Mouse (Mus musculus) gastrocnemius, postnatal 14 days (tissue): ENCODE measurements around the gene Srsf7. TPM values are rescaled to one million over a fixed set of nuclear protein-coding genes. Genes with fewer than 3 reads are reported as not detected.
"Not testable (repeated sequence)": the region's sequence is repeated elsewhere in the genome, so short reads cannot be mapped to it uniquely, and the experiment has no call there.

Source experiments
- DNase-seq: peaks from one replicate; pipeline ENCODE4 v3.0.0; 2021; ENCODE audit warnings: mixed read lengths
- intact Hi-C: fragments of 180-260 bp; cut with DNase I; formaldehyde crosslinking; loops from one replicate; pipeline ENCODE4 v1.15.1; 2025; ENCODE audit warnings: low total_unique reads
- long read RNA-seq, 2 experiments: library from polyadenylated mRNA; stranded (forward); transcript quantifications; one replicate each; pipeline ENCODE4 v2.0.0; 2021
- total RNA-seq, 2 experiments: library from RNA; stranded (reverse); gene quantifications; 2 replicates each; pipeline ENCODE4 v1.2.3; 2021

Srsf7 gene
- 10 to 100 TPM; 25.3 to 34.0 TPM for total RNA-seq
- long read RNA-seq, experiment 1, transcript Srsf7-208 (8 exons, 1,040 nt) = major isoform, 8 of 22 reads
- long read RNA-seq, experiment 1, transcript Srsf7-201 (8 exons, 2,288 nt) = minor isoform, 5 of 22 reads
- long read RNA-seq, experiment 1, partial matches to known transcripts = 0 of 22 reads
- long read RNA-seq, experiment 1, other reads (novel, unspliced or antisense) = 6 of 22 reads
- long read RNA-seq, experiment 2, transcript Srsf7-208 (8 exons, 1,040 nt) = major isoform, 7 of 17 reads
- long read RNA-seq, experiment 2, partial matches to known transcripts = 0 of 17 reads
- long read RNA-seq, experiment 2, other reads (novel, unspliced or antisense) = 4 of 17 reads

DNA sequence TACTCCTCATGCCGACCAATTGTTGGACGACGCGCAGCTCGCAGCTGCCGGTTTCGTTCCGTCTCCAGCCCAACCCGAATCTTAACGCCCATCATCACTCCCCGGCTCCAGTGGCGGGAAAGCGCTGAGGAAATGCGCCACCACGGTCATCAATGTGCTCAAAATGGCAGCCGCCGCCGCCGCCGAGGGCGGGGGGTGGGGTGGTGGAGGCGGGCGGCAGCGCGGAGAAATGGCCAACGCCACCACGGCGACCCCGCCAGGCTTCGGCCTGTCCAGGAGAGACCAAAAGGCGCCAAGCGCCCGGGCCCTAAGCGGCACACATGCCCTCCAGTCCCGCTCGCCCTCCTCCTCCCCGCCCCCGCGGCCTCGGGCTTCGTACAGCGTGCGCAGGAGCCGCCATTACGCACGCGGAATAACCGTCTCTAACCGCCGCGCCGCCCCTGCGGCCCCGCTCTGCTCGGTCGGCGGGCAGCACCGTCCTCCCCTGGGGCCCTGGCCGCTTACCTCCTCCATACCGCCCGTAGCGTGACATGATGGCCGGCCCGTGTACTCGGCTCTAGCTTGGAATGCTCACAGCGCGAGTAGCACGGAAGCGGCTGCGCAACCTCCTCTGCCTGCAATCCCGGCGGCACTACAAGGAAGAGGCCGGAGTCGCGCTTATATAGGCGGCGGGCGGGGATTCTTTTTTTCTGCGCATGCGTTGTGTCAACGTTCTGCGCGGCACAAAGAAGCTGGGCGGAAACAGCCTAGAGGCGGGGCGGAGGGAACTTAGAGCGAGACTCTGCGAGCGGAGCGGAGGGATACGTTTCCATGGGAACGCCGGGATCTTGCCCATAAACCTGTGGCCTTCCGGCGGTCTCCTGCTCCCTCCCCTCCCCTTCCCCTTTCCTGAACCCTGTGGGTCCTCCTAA lies at the start of gene Srsf7, which contains the start of gene Ttc39d:
Gene Srsf7, minus strand, starts transcription at position 637 of the 911 bp plus-strand sequence.
Gene Ttc39d, plus strand, starts transcription at position 790 of the 911 bp plus-strand sequence.
- intact Hi-C loops = no loop called here
- DNase-seq = peak; percentile 98

DNA sequence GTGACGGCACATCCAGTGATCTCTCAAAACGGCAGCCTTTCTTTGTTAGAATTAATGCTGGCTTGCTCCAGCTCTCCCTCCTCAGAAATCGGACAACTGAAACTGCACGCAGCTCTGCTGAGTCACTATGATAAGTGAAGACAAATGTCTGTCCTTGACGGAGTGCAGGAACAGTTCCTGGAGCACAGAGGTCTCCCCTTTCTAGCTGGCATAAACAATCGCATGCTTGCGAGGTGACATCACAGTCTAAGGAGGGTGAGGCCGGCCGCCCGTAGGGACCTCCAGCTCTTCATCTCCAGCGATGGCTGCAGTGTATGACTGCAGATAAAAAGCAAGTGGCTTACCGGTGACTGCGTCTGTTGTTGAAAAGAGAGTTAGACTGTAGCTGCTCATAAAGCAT lies 48.1 kb upstream of the Srsf7 start:
- DNase-seq = peak; percentile 69
- intact Hi-C loops = no loop called here

DNA sequence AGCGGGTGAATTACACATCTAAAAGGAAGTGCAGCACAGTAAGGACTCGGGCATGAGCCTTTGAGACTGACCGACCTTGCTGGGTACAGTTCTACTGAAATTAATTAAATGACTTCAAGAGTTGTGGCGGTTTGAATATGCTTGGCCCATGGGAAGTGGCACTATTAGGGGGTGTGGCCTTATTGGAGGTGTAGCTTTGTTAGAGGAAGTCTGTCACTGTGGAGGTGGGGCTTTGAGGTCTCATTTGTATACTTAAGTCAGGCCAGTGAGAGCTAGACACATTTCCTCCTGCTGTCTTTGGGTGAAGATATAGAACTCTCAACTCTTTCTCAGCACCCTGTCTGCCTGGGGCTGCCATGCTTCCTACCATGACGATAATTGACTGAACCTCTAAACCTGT lies 47.3 kb upstream of the Srsf7 start:
- intact Hi-C loops = no loop called here
- no peak for DNase-seq

DNA sequence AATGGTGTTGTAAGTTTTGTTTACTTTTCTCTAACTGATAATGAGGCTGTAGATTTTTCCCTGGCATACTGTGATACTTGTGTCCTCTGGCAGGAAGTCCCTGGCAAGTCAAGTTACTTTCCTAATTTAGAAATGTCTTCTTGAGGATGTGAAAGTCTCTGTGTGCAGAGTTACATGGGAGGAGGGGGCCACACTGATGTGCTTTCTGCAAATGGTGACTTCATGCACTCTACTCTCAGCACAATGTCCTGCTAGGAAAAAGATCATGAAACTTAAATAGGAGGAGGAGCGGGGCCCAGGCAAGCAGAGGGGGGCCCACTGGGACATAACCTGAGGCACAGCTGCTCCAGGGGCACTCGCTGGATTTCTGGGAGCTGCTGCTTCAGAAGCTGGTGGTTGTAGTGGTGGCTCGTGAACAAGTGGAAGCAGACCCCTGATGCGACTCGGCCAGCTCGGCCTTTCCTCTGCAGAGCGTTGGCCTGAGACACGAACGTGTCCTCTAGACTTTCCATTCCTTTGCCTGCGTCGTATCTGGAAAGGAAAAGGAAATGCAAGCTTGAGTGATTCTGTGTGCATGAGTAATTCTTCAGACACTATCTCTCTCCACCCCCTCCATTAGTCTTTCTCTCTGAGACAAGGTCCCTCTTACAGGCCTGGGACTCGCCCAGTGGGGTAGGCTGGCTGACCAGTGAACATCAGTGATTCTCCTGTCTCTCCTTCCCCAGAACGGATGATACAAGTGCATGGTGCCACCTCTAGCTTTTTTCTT lies 45.8 kb upstream of the Srsf7 start:
- intact Hi-C loops = no loop called here
- DNase-seq = no peak

DNA sequence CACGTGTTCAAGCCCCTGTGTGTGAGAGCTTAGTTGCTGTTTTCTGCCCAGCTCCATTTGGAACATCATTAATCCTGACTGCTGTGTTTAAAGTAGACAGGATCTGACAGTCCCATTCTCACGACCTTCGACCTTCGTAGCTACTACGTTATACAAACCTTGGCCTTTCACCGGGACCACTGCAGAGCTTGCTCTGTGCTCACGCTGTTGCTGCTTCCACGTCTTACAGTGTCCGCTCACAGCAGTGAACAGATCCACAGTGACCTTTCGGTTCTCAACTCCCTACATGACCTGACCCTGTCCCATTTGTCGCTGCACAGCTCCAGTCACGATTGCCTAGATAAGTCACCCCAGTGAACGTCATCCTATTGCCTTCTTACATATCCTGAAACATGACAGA lies 36.0 kb upstream of the Srsf7 start:
- intact Hi-C loops = no loop called here
- DNase-seq = no peak

DNA sequence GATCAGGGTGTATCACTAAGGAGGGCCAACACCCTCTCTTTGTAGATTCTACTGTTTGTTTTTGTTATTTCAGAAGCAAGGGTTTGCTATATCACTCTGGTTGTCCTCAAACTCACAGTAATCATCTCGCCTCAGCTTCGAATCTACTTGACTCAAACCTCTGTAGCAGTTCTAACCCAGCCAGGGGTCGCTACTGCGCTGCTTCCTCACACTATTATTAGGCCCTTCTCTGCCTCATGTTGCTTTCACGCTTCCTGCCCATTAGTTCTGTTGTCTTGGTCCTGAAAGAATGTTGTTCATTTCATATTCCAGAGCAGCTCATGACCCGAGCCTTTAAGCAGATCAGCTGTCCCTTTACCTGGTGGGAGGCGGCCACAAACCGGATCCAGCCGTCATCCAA lies 34.5 kb upstream of the Srsf7 start:
- no peak for DNase-seq
- intact Hi-C loops = no loop called here

DNA sequence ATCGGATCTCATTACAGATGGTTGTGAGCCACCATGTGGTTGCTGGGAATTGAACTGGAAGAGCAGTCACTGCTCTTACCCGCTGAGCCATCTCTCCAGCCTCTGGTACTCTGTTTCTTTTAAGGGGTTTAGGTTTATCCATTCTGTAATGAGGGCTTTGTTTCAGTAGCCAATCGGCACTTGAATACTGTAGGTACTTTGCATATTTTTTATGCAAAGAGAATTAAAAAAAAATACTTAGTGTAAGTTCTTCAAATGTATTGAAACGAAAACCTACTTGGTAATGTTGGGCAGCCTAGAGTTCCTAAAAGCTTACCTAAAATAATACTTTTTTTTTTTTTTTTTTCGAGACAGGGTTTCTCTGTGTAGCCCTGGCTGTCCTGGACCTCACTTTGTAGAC lies 30.4 kb upstream of the Srsf7 start:
- no peak for DNase-seq
- intact Hi-C loops = no loop called here

DNA sequence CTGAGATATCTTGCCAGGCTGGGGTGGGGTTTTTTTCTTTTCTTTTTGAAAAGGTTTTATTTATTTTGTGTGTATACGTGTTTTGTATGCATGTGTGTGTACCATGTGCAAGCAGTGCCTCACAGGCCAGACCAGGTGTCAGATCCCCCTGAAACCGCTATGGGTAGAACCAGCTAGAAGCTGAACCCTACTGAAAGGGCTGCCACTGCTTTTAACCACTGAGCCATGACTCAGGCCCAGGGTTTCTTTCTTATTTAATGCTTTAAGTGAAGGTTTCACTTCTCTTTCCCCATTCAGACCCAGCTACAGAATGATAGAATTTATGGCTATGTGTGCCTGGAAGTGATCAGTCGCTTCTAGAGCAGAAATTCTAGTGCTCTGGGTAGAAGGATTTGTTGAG lies 29.7 kb upstream of the Srsf7 start:
- intact Hi-C loops = no loop called here
- DNase-seq = no peak

DNA sequence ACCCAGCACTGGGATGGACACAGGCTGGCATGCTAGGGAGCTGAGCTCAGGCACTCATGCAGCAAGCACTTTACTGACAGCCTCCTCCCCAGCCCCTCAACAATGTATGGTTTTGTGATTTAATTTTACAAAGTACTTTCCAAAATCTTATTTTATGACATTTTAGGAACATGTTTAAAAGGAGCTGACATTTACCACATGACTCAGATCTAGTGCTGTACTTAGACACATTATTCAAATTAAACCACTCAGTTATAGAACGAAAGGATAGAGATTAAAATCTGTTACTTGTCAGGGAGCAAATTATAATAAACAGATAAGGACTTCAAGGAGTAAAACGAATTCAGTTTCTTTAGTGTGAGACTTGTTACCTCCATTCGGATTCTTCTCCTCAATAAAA lies 28.4 kb upstream of the Srsf7 start:
- DNase-seq = no peak
- intact Hi-C loops = no loop called here

DNA sequence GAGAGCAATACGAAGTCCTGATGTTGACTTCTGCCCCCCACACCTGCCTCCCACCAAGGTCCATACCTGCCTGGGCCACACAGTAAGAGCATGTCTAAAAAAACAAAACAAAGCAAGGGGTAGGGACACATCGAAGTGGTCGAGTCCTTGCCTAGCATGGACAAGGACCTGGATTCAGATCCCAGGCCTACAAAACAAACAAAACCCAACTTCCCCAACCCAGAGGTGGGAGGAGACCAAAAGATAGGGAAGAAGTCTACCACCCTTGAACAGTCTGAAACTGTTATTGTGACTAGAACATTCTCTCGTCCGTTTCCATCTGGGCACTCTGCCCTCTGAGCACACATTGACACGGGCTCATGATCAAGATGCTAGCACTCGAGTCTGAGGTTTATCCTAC lies 27.3 kb upstream of the Srsf7 start:
- no peak for DNase-seq
- intact Hi-C loops = no loop called here

DNA sequence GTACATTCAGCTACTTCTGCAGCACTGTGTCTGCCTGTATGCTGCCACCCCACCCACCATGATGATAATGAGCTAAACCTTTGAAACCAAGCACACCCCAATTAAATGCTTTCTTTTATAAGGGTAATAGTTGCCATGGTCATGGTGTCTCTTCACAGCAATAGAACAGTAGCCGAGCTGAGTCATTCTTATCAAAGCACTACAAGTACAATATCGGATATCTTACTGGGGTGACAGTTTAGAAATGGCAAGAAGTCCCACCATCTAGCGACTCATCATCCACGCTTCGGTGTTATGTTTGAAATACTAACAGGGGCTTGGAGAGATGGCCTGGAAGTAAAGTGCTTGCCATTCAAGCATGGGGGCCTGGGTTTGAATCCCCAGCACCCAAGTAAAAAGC lies 26.7 kb upstream of the Srsf7 start:
- no peak for DNase-seq
- intact Hi-C loops = no loop called here

DNA sequence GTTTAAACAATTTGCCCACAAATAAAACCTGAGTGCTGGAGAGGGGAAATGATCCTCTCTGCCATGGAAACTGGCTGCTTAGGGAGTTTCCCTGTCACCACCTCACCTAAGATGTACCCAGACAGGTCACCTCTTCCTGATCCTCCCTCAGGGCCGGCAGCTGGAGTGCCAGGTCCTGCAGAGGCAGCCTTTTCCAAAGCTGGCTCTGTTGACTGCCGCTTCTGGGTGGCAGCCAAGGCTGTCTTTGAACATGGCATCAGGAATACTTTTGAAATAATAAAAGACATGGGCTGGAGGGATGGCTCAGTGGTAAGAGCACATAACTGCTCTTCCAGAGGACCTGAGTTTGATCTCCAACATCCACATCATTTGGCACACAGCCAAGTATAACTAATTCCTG lies 22.3 kb upstream of the Srsf7 start:
- intact Hi-C loops = no loop called here
- no peak for DNase-seq

DNA sequence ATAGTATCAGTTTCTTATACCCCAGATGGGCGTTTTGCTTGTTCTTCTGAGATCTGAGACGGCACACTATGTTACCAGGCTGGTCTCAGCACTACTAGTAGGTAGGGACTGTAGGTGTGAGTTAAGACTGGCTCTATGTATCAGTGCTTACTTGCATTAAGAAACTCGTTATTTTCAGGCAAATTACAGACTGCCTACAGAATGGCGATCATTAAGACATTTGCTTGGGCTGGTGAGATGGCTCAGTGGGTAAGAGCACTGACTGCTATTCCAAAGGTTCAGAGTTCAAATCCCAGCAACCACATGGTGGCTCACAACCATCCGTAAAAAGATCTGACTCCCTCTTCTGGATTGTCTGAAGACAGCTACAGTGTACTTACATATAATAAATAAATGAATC lies 18.0 kb upstream of the Srsf7 start:
- intact Hi-C loops, DNase-seq: not testable (repeated sequence)

DNA sequence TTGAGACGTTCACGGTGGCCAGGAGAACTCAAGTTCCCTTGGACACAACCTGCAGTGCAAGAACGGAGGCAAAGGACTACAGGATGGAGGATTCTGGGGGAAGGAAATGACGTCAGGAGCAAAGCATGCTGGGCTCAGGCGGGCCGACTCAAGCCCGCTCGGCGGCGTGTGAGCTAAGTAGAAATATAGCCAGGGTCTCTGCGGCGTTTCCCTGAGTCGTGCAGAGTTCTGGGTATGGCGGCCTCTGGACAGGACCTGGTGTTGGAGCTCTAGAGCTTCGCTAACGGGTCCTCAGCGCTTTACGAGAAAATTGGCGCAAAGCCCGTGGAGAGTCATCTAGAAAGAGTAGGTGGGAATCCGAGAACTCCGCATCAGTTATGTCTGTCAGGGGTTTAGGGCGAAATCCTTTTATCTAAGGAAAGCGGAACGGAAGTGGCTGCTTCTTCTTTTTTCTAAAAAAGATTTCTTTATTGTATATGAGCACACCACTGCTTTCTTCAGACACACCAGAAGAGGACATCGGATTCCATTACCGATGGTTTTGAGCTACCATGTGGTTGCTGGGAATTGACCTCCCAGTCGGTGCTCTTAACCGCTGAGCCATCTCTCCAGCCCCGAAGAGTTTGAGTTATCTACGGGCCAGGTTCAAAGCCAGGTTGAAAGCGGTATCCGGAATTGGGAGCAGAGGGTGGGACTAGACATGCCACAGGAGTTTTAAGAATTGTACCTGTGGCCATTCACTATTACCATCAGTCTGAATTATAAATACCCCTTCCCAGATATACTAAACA lies 17.4 kb upstream of the Srsf7 start, which contains the start of gene Gemin6:
Gene Gemin6, plus strand, starts transcription at position 116 of the 791 bp plus-strand sequence.
- intact Hi-C loops = no loop called here
- peak; percentile 73 for DNase-seq

DNA sequence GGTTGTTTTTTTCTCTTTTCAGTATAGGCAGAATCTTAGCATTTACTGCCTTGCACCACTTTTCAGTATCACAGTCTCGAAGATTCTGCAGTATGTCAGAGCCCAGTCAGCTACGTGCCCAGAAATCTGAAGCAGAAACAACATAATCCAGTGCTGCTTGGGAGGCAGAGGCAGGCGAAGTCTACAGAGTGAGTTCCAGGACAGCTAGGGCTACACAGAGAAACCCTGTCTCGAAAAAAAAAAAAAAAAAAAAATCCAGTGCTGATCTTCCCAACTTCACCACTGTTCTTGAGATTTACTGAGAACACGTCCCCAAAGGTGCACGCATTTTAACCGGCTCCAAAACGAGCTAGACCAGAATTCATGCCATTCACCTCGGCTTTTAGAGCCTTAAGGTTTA lies 16.7 kb upstream of the Srsf7 start:
- no peak for DNase-seq
- intact Hi-C loops = no loop called here

DNA sequence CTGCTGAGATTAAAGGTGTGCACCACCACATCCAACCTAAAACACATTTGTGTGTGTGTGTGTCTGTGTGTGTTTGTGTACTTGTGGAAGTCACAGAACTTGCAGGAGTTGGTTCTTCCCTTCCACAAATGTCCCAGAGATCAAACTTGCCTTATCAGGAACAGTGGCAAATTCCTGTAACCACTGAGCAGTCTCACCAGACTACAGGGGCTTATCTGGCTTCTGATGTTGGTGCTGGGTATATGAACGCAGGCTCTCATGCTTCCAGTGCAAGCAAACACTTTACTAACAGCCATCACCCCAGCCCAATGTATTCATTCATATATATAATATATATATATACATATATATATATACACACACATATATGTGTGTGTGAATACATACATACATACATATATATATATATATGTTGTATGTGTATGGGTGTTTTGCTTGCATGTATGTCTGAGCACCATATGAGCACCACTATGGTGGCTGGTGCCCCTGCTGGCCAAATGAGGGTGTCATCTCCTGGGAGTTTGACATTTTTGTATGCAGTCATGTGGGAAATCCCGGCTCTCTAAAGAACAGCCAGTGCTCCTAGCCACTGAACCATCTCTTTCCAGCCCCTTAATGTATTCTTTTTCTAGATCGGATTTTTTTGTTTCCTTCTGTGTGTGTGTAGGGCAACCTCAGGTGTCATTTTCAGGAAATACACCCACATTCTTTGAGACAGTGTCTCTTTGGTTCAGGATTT lies 15.0 kb upstream of the Srsf7 start:
- intact Hi-C loops = no loop called here
- no peak for DNase-seq

DNA sequence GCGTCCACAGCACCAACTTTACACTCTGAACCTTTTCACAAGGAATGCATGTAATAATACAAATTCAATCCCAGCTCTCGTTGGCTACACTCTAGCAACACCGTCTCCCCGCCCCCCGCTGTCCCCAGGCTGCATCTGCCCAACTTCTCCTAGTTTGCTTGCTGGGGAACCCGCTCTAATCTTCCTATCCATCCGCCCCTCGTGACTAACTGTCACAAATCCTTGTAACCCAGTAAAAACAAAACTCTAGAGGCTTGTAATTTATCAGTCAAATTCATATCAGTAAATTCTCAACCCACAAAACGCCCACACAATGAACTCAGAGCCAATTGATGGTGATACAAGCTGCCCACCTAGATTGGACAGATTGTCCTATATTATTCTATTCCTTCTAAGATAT lies 14.1 kb upstream of the Srsf7 start:
- intact Hi-C loops = no loop called here
- DNase-seq = no peak

DNA sequence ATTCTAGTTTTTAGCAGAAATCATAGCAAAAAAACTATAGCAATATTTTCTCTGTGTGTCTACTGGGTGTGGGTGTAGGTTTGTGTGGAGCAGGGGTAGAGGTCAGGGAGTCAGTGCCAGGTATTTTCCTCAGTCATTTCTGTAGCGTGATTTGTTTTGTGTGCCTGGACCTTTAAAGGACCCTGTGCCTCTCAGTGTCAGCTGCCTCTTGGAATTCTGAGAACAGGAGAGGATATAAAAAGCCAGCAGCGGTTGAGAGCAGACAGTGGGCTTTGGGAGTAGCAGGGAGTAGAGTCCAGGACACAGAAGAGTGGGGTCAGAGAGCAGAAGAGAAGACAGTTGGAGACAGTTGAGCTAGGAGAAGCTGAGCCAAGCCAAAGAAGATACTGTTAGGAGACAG lies 13.0 kb upstream of the Srsf7 start:
- intact Hi-C loops = no loop called here

DNA sequence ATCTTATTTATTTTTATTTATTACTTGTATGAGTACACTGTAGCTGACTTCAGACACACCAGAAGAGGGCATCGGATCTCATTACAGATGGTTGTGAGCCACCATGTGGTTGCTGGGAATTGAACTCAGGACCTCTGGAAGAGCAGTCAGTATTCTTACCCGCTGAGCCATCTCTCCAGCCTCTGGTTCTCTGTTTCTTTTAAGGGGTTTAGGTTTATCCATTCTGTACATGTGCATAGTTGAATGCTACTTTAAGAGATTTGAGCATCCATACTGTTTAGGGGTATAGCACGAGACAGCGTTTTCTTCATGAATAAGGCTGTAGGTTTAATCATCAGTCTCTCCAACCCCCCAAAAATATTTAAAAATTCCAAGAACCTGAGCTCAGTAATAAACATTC lies 6.9 kb upstream of the Srsf7 start:
- intact Hi-C loops, DNase-seq: not testable (repeated sequence)

More for the DNA sequence above, 13.0 kb upstream of the Srsf7 start:
- no peak for DNase-seq
